Mouse (Mus musculus) cerebellum, adult 2 months (tissue): ENCODE results near the gene Rnf5.

ENCODE experiments used
- CTCF ChIP-seq: fragments of 200-500 bp; IDR thresholded peaks from 2 replicates; pipeline ENCODE4 v1.5.1; 2011; ENCODE audit warnings: low read depth, mild to moderate bottlenecking, control low read depth, low read length, moderate library complexity, borderline replicate concordance; ENCODE audit not compliant: insufficient read depth
- POLR2A ChIP-seq: fragments of 200-500 bp; IDR thresholded peaks from 2 replicates; pipeline ENCODE4 v1.6.1; 2011; ENCODE audit warnings: low read length, control low read depth, borderline replicate concordance; ENCODE audit not compliant: insufficient read depth

GRCm38 (mm10) chr17:34613054-34613645 is 9.7 kb upstream of the Rnf5 start:
- TF ChIP-seq CTCF (no peak), POLR2A (no peak)
